Mouse (Mus musculus): ENCODE results near the gene Exosc8. TPM values are rescaled to one million over a fixed set of nuclear protein-coding genes. Genes with fewer than 3 reads are reported as not detected.

Exosc8 gene
- polyA plus RNA-seq, 1 experiment, result 88.1 TPM

GRCm38 (mm10) chr3:54741965-54742364 lies 6.8 kb upstream of the Exosc8 start:
- Histone ChIP-seq H3K79me3 (ENCODE audit: low read depth) (peaks cover 6% of the 10 kb centered on the region), H3K79me2 (ENCODE audit: control insufficient read depth, insufficient read depth) (peaks cover 20% of the 10 kb centered on the region), H3ac (ENCODE audit: control insufficient read depth, insufficient read length, low read depth) (no peak overlapping the region), H3K27me3 (ENCODE audit: control insufficient read depth, insufficient read depth, insufficient read length) (no peaks in the 10 kb centered on the region), H3K36me3 (ENCODE audit: control insufficient read depth, insufficient read depth) (peaks cover 72% of the 10 kb centered on the region), H3K4me3 (ENCODE audit: insufficient read depth, poor library complexity, severe bottlenecking) (no peak overlapping the region)
- TF ChIP-seq MYOG (IDR thresholded peaks at IDR 0.05; ENCODE audit: control insufficient read depth, extremely low read depth, insufficient read length) (no peak), CTCF (IDR thresholded peaks at IDR 0.05; ENCODE audit: control insufficient read depth, insufficient read depth, insufficient read length) (no peak), FOSL1 (IDR thresholded peaks at IDR 0.05; ENCODE audit: insufficient read depth, low read length, poor library complexity, severe bottlenecking) (no peak), MAX (IDR thresholded peaks at IDR 0.05) (no peak)

DNA sequence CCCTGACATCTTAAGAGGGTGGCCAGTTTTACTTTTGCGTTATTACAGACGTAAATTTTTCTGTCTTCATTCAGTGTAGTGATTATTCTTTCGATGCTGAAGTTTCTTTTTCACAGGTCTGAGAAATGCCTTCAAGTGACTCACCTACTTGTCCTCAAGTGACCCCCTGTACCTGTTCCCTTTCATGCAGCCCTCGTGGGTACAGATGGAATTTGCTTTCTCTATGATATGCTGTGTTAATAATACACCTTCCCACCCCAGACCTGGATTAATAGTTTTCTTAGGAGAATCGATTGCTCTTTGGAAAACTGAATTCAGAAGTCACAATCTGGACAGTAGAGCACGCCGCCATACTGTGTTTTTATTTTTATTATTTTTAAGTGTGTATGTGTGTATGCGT lies 2.1 kb upstream of the Exosc8 start:
- no peak overlapping the region for H3K4me3 ChIP-seq (ENCODE audit: insufficient read depth, poor library complexity, severe bottlenecking)
- peaks cover 41% of the 10 kb centered on the region for H3K36me3 ChIP-seq (ENCODE audit: control insufficient read depth, insufficient read depth)

GRCm38 (mm10) chr3:54736101-54736927 lies 1.1 kb upstream of the Exosc8 start:
- H3K36me3 ChIP-seq (ENCODE audit: control insufficient read depth, insufficient read depth), result peaks cover 41% of the 10 kb centered on the region

More for the DNA sequence above, 2.1 kb upstream of the Exosc8 start:
- TF ChIP-seq USF1 (IDR thresholded peaks at IDR 0.05; ENCODE audit: low read depth) (no peak), MAX (IDR thresholded peaks at IDR 0.05) (no peak), FOSL1 (IDR thresholded peaks at IDR 0.05; ENCODE audit: insufficient read depth, low read length, poor library complexity, severe bottlenecking) (no peak), CTCF (IDR thresholded peaks at IDR 0.05; ENCODE audit: control insufficient read depth, insufficient read depth, insufficient read length) (no peak), MYOG (IDR thresholded peaks at IDR 0.05; ENCODE audit: control insufficient read depth, extremely low read depth, insufficient read length) (no peak), CEBPB (IDR thresholded peaks at IDR 0.05; ENCODE audit: low read depth) (no peak), MYOD1 (IDR thresholded peaks at IDR 0.05; ENCODE audit: control insufficient read depth, insufficient read length, low read depth) (no peak)
- Histone ChIP-seq H3K79me3 (ENCODE audit: low read depth) (peaks cover 29% of the 10 kb centered on the region), H3K79me2 (ENCODE audit: control insufficient read depth, insufficient read depth) (peaks cover 58% of the 10 kb centered on the region), H3ac (ENCODE audit: control insufficient read depth, insufficient read length, low read depth) (no peak overlapping the region), H3K27me3 (ENCODE audit: control insufficient read depth, insufficient read depth, insufficient read length) (no peaks in the 10 kb centered on the region)

DNA sequence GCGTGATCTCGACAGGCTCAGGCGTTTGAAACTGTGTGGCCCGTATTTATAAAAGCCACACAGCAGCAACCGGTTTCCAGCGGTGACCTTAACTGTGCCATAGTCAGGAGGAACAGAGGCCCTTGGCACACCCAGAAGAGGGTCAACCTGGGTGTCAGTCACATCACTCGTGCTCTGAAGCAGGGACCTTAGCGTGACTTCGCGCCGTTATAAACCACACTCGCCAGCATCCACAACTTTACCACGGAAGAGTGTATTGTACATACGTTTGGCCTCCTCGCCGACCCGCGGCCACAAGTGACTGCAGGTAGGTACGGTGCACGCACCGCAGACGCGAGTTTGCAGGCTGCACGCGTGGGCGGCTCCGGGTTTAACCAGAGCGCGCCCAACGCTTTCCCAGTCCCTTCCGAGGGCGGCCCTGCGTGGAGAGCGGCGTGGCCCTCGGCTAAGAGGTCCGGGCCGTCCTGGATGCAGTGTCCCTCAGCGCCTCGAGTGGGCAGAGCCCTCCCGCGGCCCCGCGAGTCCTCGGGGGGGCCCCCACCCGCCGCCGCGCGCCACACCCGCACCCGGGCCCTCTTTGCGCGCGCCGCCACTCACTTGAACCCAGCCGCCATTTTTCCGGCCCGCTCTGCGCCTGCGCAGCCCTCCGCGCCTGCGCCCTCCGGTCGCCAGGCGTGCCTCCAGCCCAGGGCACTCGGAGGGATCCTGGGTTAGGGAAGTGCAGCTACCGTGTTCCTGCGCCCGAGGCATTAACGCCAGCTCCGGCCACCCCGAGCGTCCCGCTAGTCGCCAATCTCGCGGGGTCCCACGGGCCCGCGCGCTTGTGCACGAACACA lies 564 bp downstream of the Exosc8 start:
- TF ChIP-seq CTCF (IDR thresholded peaks at IDR 0.05; ENCODE audit: control insufficient read depth, insufficient read depth, insufficient read length) (no peak), MAX (IDR thresholded peaks at IDR 0.05) (peak; percentile 4)
- Histone ChIP-seq H3K36me3 (ENCODE audit: control insufficient read depth, insufficient read depth) (peaks cover 45% of the 10 kb centered on the region), H3ac (ENCODE audit: control insufficient read depth, insufficient read length, low read depth) (peak overlapping the region; percentile 99), H3K79me3 (ENCODE audit: low read depth) (peaks cover 29% of the 10 kb centered on the region), H3K79me2 (ENCODE audit: control insufficient read depth, insufficient read depth) (peaks cover 58% of the 10 kb centered on the region), H3K4me3 (ENCODE audit: insufficient read depth, poor library complexity, severe bottlenecking) (peak overlapping the region; percentile 79), H3K27me3 (ENCODE audit: control insufficient read depth, insufficient read depth, insufficient read length) (no peaks in the 10 kb centered on the region)

More at GRCm38 (mm10) chr3:54736101-54736927, 1.1 kb upstream of the Exosc8 start:
- Histone ChIP-seq H3K79me3 (ENCODE audit: low read depth) (peaks cover 29% of the 10 kb centered on the region), H3K4me3 (ENCODE audit: insufficient read depth, poor library complexity, severe bottlenecking) (peak overlapping the region; percentile 79), H3K27me3 (ENCODE audit: control insufficient read depth, insufficient read depth, insufficient read length) (no peaks in the 10 kb centered on the region), H3ac (ENCODE audit: control insufficient read depth, insufficient read length, low read depth) (peak overlapping the region; percentile 86), H3K79me2 (ENCODE audit: control insufficient read depth, insufficient read depth) (peaks cover 58% of the 10 kb centered on the region)
- TF ChIP-seq FOSL1 (IDR thresholded peaks at IDR 0.05; ENCODE audit: insufficient read depth, low read length, poor library complexity, severe bottlenecking), result no peak
- TF ChIP-seq MYOD1 (IDR thresholded peaks at IDR 0.05; ENCODE audit: control insufficient read depth, insufficient read length, low read depth), result no peak
- TF ChIP-seq USF1 (IDR thresholded peaks at IDR 0.05; ENCODE audit: low read depth), result no peak
- no peak for TF ChIP-seq MAX (IDR thresholded peaks at IDR 0.05)
- no peak for TF ChIP-seq CTCF (IDR thresholded peaks at IDR 0.05; ENCODE audit: control insufficient read depth, insufficient read depth, insufficient read length)
- TF ChIP-seq CEBPB (IDR thresholded peaks at IDR 0.05; ENCODE audit: low read depth), result no peak
- no peak for TF ChIP-seq MYOG (IDR thresholded peaks at IDR 0.05; ENCODE audit: control insufficient read depth, extremely low read depth, insufficient read length)

DNA sequence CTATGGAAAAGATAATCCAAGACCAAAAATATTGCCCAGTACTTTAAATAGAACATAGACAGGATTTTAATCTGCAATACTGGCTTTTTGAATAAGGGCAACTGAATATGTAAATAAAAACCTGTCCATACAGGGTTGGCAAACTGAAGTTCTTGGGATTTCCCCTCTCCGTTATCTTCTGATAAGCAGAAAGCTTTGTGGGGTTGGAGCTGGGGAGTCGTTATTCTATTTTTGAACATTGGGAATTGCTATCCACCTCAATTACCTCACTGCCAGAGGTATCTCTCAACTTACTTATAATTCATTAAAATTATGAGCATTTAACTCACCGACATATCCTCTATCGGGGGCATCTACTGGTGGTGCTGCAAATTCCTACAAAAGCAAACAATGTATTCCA lies 2.8 kb downstream of the Exosc8 start:
- H3ac ChIP-seq (ENCODE audit: control insufficient read depth, insufficient read length, low read depth), result no peak overlapping the region
- peaks cover 62% of the 10 kb centered on the region for H3K36me3 ChIP-seq (ENCODE audit: control insufficient read depth, insufficient read depth)
- H3K79me2 ChIP-seq (ENCODE audit: control insufficient read depth, insufficient read depth), result peaks cover 42% of the 10 kb centered on the region
- TF ChIP-seq USF1 (IDR thresholded peaks at IDR 0.05; ENCODE audit: low read depth), result no peak
- no peak for TF ChIP-seq CTCF (IDR thresholded peaks at IDR 0.05; ENCODE audit: control insufficient read depth, insufficient read depth, insufficient read length)
- no peak for TF ChIP-seq MYOG (IDR thresholded peaks at IDR 0.05; ENCODE audit: control insufficient read depth, extremely low read depth, insufficient read length)
- no peak for TF ChIP-seq FOSL1 (IDR thresholded peaks at IDR 0.05; ENCODE audit: insufficient read depth, low read length, poor library complexity, severe bottlenecking)
- TF ChIP-seq CEBPB (IDR thresholded peaks at IDR 0.05; ENCODE audit: low read depth), result no peak
- TF ChIP-seq MAX (IDR thresholded peaks at IDR 0.05), result no peak
- no peak for TF ChIP-seq MYOD1 (IDR thresholded peaks at IDR 0.05; ENCODE audit: control insufficient read depth, insufficient read length, low read depth)
- peaks cover 27% of the 10 kb centered on the region for H3K79me3 ChIP-seq (ENCODE audit: low read depth)
- H3K4me3 ChIP-seq (ENCODE audit: insufficient read depth, poor library complexity, severe bottlenecking), result no peak overlapping the region
- H3K27me3 ChIP-seq (ENCODE audit: control insufficient read depth, insufficient read depth, insufficient read length), result no peaks in the 10 kb centered on the region
